Comparison of ENCODE assay signal across 1 mouse cellular context in genomic region chr3:97900516-97901490, GRCm38 (mm10).
TF ChIP-seq lines count a peak whose summit lies in the region.

TSS of gene Sec22b (plus strand) at chr3:97901190.

TF ChIP-seq in MEL, 35 proteins besides CTCF, POLR2A, EP300 and RAD21 (continued from another document):
- TF ChIP-seq CHD1 (IDR thresholded peaks at IDR 0.05; ENCODE audit: low read depth, low read length) (no peak), ZC3H11A (IDR thresholded peaks at IDR 0.05; ENCODE audit: low read depth, low read length) (no peak), ZKSCAN1 (IDR thresholded peaks at IDR 0.05; ENCODE audit: low read depth, low read length) (peak; percentile 94), HCFC1 (IDR thresholded peaks at IDR 0.05; ENCODE audit: low read depth, low read length) (peak; percentile 99), UBTF (IDR thresholded peaks at IDR 0.05; ENCODE audit: borderline replicate concordance, insufficient read depth, low read depth, low read length) (0 out of 2 replicates have a peak, but pooled peaks have one; percentile 55), SMC3 (IDR thresholded peaks at IDR 0.05; ENCODE audit: low read depth, low read length) (peak; percentile 35)
